Mouse (Mus musculus) thymus, adult 18-20 months (tissue): Measurements from ENCODE around the gene 9930021J03Rik.
A peak's percentile ranks its signal among the peaks of the same experiment; 100 is the strongest.

Experiments
- DNase-seq, 2 experiments: peaks; one replicate each; pipeline ENCODE4 v3.0.0; 2022; ENCODE audit warnings: mixed read lengths in 2 of 2

Gene 9930021J03Rik

DNA sequence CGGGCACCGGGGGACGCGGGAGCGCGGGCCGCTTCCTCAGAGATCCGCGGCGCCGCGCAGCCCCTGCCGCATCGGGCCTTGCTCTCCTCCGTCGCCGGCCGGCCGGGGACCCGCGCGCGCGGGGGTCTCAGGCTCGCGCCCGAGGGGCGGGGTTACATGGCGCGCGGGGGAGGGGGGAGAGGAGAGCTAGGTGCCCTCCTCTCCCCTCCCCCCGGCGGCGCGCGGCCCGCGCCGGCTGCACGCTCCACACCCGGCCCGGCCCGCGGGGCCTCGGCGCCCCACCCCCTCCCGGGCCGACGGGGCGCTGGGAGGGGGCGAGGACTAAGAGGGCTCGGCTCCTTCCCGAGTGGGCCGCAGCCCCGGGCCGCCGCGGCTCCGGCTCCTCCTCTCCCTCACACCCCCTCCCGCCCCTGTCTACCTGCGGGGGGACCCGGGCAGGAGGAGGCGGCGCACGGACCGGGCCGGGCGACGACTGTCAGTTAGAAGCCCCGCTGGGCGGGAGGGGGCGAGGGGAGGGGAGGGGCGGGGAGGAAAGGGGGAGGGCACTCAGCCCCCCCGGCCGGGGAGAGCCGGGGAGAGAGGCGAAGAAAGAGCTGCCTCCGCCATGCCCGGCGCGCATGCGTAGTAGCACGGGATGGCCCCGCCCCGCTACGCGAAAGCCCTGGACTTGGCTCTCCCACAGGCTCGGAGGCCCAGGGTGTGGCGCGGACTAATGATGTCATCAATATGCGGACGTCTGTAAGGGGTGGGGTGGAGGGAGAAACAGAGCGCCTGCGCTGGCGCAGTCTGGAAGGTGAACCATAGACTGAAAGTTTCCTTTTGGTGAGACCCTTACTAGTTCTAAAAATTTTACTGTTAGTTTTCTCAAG lies at the start of gene 9930021J03Rik:
TSS of gene 9930021J03Rik (minus strand) at position 73 of the 869 bp plus-strand sequence.
- DNase-seq, result peak; percentile 97 to 98

DNA sequence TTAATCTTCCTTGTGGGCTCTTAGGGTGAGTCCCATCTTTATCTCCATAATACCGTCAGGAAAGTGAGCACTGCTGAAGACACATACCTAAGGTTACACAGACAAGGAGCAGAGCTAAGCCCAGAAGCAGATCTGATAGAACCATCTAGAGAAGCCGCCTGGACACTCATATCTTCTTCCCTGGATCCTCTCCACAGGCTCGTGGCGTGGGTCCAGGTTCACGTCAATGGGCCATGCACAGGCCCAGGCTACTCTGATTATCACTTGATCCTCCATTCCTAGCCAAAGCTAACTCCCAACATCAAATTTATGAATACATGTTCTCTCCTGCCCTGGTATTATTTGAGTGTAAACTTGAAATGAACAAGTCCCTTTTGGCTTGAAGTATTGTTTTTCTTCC lies 47.9 kb upstream of the 9930021J03Rik start:
- DNase-seq, result no peak

DNA sequence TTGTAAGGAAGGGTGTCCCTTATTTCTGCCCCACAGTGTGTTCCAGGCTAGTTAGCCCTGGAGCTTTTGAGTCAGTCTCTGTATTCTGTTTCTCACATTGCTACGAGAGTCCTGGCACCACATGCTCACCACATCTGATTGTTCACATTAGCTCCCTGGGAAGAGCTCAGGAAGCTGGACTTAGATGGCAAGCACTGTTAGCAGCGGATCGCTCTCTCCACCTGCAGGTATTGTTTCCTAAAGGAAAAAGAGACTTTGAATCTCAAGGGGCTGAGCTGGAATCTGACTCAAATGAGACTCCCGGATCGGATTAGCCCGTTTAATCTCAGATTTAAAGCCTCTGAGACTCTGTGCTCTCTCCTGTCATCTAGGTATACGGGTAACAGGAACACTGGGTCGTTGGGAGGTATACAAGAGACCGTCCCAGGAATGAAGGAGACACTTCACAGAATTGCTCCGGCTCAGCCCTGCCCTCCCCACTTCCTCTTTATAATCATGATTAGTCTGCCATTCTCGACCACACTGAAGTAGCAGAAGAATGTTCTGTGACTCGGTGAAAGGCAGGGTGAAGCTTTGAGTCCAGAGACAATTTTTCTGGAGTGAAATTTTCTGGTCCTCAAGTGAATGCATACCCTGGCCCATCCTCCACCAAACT lies 45.4 kb upstream of the 9930021J03Rik start:
- no peak for DNase-seq

DNA sequence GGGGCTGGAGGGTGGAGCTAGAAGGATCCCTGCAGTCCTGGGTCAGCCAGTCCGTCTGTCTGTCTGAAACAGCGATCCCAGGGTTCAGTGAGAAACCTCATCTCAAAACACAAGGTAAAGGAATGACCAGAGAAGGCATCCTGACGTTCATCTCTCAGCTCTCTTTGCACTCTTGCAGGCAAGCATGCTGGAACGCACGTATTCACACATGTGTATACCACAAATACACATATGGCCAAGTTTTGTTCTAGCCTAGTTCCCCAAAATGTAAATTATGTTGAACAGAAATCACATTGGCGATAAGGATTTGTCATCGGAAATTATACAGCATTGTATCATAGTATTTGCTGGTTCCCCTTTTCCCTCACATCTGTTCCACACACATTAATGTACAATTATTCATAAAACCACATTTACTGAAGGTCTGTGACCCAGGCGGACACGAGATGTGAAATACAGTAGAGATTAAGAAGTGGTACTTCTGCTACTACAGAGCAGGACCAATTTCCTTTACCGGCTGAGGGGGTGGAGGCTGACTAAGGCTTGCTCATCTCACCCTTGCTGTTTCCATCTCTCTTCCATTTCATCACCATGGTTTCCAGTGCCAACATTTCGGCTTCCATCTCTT lies 44.2 kb upstream of the 9930021J03Rik start:
- no peak for DNase-seq

DNA sequence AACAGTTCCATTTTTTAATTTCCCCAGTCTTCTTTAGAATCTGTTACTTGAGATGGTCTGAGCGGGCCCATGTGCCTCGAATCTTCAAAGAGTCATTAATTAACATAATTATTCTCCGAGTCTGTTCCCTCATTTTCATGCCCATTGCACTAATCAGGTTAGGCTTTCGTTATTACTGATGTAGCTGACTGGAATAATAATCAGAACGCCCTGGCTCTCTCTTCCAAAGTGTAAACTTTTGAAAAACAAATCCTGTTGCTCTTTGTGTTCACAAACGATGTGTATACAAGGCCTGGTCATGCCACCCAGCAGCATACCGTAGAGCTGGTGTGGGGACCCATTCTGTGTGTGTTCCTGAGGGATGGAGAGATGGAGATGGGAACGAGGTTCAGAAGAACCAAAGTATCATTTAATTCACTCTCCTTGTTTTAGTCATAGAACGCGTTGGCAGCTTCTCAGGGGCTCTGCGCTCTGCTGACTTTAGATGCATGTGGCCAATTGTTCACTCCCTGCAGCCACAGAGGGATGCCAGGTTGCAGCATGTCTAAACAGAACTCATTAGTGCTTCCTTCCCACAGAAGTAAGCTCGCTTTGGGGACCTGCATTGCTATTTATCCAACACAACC lies 38.4 kb upstream of the 9930021J03Rik start:
- DNase-seq, result no peak

DNA sequence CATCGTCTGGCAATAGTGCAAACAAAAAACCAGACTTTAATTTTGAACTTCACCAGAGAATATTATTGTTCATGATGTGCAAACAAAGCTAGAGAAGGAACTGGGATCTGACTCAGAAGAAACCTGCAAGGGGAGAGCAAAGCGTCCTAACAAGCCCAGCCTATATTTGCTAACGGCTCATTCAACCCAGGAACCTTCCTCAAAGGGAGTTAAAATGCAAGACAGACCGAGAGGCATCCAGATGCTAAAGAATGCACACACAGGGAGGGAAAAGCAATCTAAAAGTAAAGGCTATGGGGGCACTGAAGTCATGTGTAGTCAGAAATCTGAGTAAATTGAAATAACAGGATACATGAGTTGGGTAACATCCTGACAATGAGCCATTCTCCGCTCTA lies 37.8 kb upstream of the 9930021J03Rik start:
- DNase-seq, result no peak

DNA sequence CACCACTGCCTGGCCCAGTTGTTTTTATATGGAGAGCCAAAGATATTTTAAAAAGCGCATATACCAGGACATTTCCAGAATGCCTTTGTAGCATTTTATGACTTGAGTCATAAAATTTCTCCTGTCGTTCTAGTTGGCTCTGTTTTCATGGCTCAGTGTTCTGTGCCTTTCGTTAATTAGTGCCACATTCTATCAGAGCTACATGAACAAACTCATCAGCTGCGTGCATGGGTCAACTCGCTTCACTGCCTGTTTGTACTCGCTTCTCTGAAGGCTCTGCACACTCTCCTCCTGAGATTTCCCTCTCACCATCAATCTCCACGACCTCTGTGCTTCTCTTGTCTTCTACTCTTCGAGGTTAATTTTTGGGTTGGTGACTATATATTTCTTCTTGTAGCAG lies 37.2 kb upstream of the 9930021J03Rik start:
- DNase-seq, result no peak

DNA sequence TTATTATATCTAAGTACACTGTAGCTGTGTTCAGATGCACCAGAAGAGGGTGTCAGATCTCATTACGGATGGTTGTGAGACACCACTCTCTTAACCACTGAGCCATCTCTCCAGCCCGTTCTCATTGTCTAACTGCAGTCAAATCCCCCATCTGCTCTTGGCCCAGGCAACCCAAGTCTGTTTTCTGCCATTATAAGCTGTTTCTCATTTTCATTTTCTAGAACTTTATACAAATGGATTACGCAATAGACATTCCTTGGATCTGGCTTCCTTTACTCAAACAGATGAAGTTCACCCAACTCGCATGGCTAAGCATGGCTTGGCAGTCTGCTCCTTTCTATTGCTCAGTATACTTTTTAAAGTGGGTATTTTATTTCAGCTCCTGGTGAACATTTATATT lies 34.9 kb upstream of the 9930021J03Rik start:
- DNase-seq, result no peak

DNA sequence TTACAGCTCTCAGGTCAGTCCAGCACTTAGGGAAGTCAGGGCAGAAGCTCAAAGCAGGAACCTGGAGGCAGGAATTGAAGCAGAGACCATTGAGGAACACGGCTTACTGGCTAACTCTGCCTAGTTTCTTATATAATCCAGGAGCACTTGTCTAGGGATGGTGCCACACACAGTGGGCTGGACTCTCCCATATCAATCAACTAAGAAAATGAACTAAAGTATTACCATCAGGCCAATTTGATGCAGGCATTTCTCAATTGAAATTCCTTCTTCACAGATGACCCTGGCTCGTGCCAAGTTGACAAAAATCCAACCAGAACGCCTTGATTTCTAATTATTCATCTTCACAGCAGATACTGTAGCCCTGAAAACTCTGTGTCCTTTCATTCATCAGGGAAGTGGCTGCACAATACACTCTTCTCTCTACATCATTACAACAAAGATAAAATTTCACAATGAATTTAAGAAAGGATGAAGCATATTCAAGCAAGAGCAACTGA lies 32.9 kb upstream of the 9930021J03Rik start:
- no peak for DNase-seq

DNA sequence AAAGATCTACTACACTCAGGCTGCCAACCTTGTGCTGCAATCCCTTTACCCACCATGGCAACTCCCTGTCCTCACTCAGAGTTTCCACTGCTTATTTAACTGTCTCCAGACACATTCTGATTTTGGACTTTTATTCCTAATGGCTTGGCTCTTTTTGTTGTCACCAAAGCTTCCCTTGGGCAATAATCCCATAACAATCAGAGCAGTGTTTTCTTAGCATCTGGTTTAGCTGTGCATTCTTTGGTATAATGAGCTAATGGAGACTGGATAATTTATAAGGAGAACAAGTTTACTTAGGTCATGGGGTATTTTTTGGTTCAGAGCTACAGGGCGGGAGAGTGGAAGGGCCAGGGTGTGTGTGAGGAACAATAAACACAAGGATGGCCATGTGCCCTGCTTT lies 32.4 kb upstream of the 9930021J03Rik start:
- no peak for DNase-seq

DNA sequence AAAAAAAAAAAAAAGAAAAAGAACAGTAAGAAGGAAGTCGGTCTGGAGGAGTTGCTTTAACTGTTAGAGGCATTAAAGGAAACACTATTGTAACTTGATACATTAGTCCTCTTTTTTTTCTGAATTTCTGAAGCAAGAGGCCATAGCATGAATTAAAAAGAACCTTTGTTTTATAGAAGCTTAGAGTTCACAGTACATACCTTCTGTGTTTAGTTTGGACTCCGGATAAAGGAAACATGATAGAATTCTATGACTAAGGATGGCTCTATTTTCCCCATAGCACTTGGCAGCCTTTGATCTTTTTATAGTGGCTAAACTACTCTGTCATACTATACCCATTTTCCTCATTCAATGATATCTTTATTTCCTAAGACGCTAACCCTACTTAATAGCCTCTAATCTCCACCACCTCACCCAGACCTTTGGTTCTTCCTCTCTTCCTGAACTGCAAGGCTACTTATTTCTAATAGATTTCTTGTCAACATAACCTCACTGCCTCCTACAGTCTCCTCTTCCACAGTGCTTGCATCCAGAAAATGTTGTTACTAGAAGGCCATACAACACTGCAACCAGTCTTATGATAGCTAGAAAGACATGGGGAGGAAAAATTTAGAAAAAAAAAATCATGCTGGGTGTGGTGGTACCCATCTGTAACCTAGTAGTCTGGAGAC lies 29.7 kb upstream of the 9930021J03Rik start:
- DNase-seq, result no peak

DNA sequence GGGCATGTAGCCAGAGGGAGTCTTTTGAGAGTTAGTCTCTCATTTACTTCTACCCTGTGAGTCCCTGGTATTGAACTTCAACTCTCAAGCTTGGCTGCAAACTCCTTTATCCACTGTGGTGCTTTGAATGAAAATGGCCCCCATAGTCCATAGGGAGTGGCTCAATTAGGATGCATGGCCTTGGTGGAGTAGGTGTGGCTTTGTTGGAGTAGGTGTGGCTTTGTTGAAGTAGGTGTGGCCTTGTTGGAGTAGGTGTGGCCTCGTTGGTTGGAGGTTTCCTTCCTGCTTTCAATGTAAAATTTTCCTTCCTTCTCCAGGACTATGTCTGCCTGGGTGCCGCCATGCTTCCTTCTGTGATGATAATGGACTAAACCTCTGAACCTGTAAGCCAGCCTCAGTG lies 25.1 kb upstream of the 9930021J03Rik start:
- no peak for DNase-seq

DNA sequence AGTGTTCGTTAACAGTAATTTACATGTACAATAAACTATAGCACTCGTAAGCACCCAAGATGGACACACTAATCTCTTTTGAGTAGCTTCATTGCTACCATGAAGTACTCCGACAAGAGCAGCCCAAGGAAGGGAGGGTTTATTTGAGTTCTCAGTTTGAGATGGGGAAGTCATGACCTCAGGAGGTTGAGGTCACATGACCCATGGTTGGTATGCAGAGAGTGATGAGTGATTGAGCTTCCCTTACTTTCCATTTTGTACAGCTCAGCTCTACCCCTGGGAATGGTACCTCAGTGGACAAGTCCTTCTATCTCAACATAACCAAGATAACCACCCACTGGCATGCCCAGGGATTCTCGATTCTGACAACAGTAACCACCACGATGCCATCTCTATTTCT lies 22.8 kb upstream of the 9930021J03Rik start:
- DNase-seq, result no peak

DNA sequence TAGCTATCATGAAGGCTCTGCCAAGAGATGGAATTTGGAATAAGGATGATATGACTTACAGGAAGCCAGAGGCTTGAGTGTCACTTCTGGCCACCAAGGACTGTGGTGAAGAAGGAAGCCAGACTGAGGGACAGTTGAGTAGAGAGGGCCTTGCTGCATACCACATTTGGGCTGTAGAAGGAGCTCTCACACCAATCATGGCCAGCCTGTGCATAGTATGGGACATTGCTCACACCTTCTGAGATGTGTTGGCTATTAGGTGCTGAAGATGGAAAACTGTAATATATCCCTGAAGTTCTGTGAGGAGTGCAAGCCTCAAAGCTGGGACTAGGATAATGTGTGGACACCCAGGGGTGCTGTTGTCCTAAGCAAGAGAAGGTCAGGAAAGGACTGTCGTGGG lies 20.9 kb upstream of the 9930021J03Rik start:
- no peak for DNase-seq

DNA sequence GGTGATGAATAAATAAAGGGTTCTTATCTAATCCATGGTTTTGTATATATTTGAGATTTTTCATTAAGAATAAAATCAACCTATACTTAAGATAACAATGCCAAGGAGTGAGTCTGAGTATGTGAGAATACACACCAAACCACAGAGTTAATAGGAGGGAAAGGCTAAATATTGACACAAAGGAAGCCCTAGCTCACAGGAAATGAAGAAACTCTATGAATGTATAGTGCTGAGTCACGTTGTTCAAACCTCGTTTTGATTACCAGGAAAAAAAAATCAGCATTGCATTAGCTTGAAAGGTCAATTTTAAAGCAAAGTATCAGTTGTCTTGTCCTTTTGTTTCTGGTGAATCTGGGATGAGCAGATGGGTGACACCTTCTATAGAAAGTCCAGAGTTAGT lies 19.2 kb upstream of the 9930021J03Rik start:
- no peak for DNase-seq

DNA sequence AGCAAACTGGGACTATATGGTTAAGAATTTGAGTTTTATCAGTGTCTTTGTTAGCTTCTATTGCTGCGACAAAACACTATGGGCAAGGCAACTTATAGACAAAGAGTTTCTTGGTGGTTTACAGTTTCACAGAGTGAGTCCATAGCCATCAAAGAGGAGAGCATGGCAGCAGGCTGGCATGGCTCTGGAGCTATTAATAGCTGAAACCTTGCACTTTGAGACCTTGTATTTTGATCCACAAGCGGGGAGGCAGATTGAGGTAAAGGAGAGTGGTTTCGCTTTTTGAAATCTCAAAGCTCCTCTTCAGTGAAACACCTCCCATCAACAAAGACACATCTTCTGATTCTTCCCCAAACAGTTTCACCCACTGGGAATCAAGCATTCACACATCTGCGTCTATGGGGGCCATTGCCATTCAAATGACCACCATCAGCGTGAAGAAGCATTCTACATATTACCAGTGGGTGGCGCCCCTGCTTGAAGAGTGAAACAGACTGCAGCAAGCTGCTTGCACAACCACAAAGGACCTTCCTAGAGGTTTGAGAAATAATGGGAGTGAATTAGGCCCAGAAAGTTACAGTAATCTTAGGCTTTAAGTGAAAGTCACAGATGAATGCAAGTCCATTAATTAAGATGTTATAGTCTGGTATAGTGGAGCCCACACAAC lies 18.4 kb upstream of the 9930021J03Rik start:
- DNase-seq, result peak in 1 of 2 experiments; percentile 8

DNA sequence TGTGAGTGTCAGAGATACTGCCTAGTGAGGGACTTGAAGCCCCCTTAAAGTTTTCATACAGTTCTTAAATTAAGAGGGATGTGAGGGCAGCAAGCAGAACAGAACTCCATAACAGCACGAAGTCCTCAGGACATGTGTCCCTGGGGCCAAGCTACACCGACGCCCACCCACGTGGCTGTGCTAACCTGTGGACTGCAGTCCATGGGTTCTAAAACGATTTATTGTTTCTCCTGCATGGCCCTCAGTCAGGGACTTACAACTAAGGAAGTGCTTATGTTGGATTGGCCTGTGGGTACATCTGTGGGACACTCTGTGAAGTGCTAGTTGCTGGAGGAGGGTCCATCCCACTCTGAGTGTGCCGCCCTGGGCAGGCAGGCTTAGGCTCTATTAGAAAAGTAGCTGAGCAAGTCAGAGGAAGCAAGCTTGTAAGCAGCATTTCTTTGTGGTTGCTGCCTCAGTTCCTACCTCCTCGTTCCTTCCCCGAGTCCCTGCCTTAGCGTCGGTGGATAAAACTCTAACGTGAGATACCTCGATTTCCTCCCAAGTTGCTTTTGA lies 17.7 kb upstream of the 9930021J03Rik start:
- no peak for DNase-seq

DNA sequence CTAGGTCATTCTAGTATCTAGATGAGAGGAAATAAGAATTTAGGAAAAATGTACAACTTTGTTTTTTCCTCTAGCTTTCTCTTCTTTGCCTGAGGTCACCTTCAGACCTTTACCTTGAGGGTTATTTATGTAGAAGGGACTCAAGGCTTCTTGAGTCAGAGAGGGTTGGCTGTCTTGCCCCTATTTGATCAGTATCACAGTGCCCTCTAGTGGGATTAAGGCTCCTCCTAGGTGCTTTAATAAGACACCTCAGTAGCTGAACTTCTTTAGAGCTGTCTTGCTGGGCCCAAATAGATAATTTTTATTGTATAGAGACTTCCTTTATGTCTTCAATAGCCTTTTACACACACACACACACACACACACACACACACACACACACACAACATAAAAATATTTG lies 15.2 kb upstream of the 9930021J03Rik start:
- DNase-seq, result no peak

DNA sequence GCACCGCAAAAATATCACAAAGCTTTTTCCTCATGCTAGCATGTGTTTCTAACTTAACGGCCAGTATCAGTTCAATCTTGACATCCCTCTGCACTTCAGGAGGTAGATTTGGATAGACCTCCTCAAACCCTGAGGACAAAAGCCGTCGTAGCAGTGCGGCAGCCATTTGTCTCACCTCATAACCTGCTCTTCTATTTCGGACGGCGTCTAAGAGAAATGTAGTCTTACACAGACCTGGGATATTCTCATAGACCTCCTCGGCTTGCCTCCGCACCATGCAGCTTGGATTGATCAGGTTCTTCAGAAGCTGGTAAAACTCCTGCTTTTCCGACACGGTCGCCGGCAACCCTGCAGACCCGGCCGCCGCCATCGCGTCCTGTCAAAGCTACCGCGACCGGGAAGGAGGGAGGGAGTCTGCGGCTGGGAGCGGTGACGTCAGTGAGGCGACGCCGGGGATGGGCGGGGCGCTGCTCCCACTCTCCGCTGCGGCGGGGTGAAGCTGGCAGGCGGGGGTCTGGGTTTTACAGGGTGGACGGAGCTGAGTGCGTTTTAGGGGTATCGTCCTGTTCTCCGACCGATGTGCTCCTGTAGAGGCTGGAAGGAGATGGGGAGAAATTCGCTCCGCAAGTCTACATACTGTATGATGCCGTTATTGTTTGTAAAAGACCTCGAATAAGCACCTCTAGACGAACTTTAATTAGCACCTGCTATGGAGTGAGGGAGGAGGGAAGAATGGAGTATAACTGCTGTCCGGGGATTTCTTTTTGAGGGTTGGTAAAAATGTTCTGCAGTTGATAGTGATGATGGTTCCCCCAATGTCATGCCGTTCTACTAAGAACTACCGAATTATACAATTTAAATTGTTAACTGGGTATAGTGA lies 7.0 kb upstream of the 9930021J03Rik start, which contains the start of gene Ranbp6:
TSS of gene Ranbp6 (minus strand) at position 394 of the 880 bp plus-strand sequence.
- DNase-seq, result peak; percentile 85 to 86

DNA sequence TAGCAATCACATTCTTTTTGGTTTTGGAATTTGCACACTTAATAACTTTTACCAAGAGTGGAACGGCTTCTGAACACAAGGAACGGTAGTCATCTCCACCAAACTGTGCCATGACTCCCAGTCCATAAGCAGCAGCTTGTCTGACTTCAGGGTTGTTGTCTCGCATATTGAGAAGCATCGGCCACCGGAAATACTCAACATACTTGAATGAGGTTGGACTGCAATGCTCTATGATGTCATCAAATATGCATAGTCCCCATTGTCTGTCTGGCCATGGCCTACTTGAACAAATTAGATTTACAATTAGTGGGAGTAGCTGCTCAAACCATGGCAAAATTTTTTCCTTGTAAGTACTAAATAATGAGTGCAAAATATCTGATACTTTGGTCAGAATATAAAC lies 4.2 kb upstream of the 9930021J03Rik start:
- no peak for DNase-seq
